Comparison of ENCODE assay signal across 25 mouse cellular contexts in the genomic region with DNA sequence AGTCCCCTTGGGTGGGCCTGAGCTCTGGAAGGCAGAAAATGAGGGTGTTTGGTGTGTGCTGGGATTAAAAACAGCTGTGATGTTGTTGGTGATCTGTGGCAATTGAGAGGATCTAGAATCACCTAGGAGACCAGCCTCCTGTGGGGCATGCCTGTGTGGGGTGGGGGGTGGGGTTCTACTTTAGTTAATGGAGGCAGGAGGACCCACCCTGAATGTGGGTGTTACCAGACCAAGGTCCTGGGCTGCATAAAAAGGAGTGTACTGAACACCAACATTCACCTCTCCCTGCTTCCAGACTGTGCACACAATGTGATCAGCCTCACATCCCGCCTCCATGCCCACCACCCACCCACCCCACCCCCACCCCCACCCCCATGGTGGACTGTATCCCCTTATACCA.
DNase-seq lines count a peak whose midpoint lies in the region; ATAC-seq lines count a peak whose summit lies in the region.
"Had no signal": no experiment of that assay in that cellular context is flagged by ENCODE, and none has a peak within 500 bp of the region (broad histone marks: within the 10 kb centered on the region; RNA-seq: fewer than 3 reads in every experiment).

No protein-coding gene starts in this region.

- WGBS in forebrain, embryonic 12.5 days = 100% methylated on average over 1 of the region's 1 CpGs
- WGBS in forebrain, embryonic 11.5 days = 100% methylated on average over 1 of the region's 1 CpGs
- 100% methylated on average over 1 of the region's 1 CpGs for WGBS in hindbrain, embryonic 10.5 days
- WGBS in hindbrain, embryonic 12.5 days = 88% methylated on average over 1 of the region's 1 CpGs
- WGBS in neural tube, embryonic 15.5 days = 89% methylated on average over 1 of the region's 1 CpGs

- H3K4me1 ChIP-seq in forebrain, embryonic 12.5 days = peaks cover 63% of the 10 kb centered on the region
- peaks cover 35% of the 10 kb centered on the region for H3K4me1 ChIP-seq in forebrain, embryonic 11.5 days (replicated peaks; ENCODE audit: control insufficient read depth, insufficient read depth, low read length)
- H3K4me1 ChIP-seq in hindbrain, embryonic 10.5 days (replicated peaks) = peaks cover 74% of the 10 kb centered on the region
- H3K4me1 ChIP-seq in hindbrain, embryonic 12.5 days = peaks cover 56% of the 10 kb centered on the region
- peaks cover 41% of the 10 kb centered on the region for H3K4me1 ChIP-seq in neural tube, embryonic 15.5 days

- H3K36me3 ChIP-seq in forebrain, embryonic 12.5 days (replicated peaks) = no peaks in the 10 kb centered on the region
- no peaks in the 10 kb centered on the region for H3K36me3 ChIP-seq in forebrain, embryonic 11.5 days (ENCODE audit: control insufficient read depth, insufficient read depth, low read length)
- H3K36me3 ChIP-seq in hindbrain, embryonic 10.5 days = 0 out of 2 replicates have a peak, but pooled peaks cover 3% of the 10 kb centered on the region
- H3K36me3 ChIP-seq in hindbrain, embryonic 12.5 days = no peaks in the 10 kb centered on the region
- H3K36me3 ChIP-seq in neural tube, embryonic 15.5 days = no peaks in the 10 kb centered on the region
- H3K36me3 ChIP-seq: embryonic facial prominence, embryonic 12.5 days; embryonic facial prominence, embryonic 15.5 days; forebrain, embryonic 15.5 days had no signal

- no peak overlapping the region for H3K9ac ChIP-seq in forebrain, embryonic 12.5 days
- H3K9ac ChIP-seq in forebrain, embryonic 11.5 days (ENCODE audit: low read length) = no peak overlapping the region
- H3K9ac ChIP-seq in hindbrain, embryonic 12.5 days = no peak overlapping the region
- no peak overlapping the region for H3K9ac ChIP-seq in neural tube, embryonic 15.5 days (replicated peaks)
- H3K9ac ChIP-seq: embryonic facial prominence, embryonic 12.5 days; embryonic facial prominence, embryonic 15.5 days; forebrain, embryonic 15.5 days; hindbrain, embryonic 14.5 days had no signal

- H3K27ac ChIP-seq in forebrain, embryonic 12.5 days = peak overlapping the region; percentile 11; the same call in 1 of the 2 replicates
- H3K27ac ChIP-seq in forebrain, embryonic 11.5 days (ENCODE audit: low read depth, low read length) = no peak overlapping the region
- 0 out of 2 replicates have a peak overlapping the region, but pooled peaks have one; percentile 16 for H3K27ac ChIP-seq in hindbrain, embryonic 10.5 days
- H3K27ac ChIP-seq in hindbrain, embryonic 12.5 days = no peak overlapping the region
- H3K27ac ChIP-seq in neural tube, embryonic 15.5 days (replicated peaks) = no peak overlapping the region
- H3K27ac ChIP-seq: embryonic facial prominence, embryonic 12.5 days; embryonic facial prominence, embryonic 15.5 days; forebrain, embryonic 15.5 days; hindbrain, embryonic 14.5 days; hindbrain, postnatal 0 days had no signal

- no peak overlapping the region for H3K4me2 ChIP-seq in forebrain, embryonic 12.5 days
- no peak overlapping the region for H3K4me2 ChIP-seq in forebrain, embryonic 11.5 days (ENCODE audit: low read depth, low read length, severe bottlenecking)
- H3K4me2 ChIP-seq in hindbrain, embryonic 12.5 days (replicated peaks) = no peak overlapping the region
- H3K4me2 ChIP-seq in neural tube, embryonic 15.5 days = no peak overlapping the region
- H3K4me2 ChIP-seq: embryonic facial prominence, embryonic 12.5 days; embryonic facial prominence, embryonic 15.5 days; forebrain, embryonic 15.5 days; heart, embryonic 11.5 days; hindbrain, embryonic 14.5 days had no signal

- H3K27me3 ChIP-seq in forebrain, embryonic 12.5 days = no peaks in the 10 kb centered on the region
- no peaks in the 10 kb centered on the region for H3K27me3 ChIP-seq in forebrain, embryonic 11.5 days (ENCODE audit: control insufficient read depth, insufficient read depth, low read length)
- peaks cover 19% of the 10 kb centered on the region for H3K27me3 ChIP-seq in hindbrain, embryonic 10.5 days (ENCODE audit: insufficient read depth, poor library complexity, severe bottlenecking)
- no peaks in the 10 kb centered on the region for H3K27me3 ChIP-seq in hindbrain, embryonic 12.5 days
- no peaks in the 10 kb centered on the region for H3K27me3 ChIP-seq in neural tube, embryonic 15.5 days (replicated peaks)
- H3K27me3 ChIP-seq: embryonic facial prominence, embryonic 12.5 days; embryonic facial prominence, embryonic 15.5 days; forebrain, embryonic 15.5 days had no signal

- ATAC-seq in forebrain, embryonic 12.5 days (ENCODE audit: low FRiP score) = no peak
- ATAC-seq in forebrain, embryonic 11.5 days (replicated peaks; ENCODE audit: low FRiP score) = no peak
- ATAC-seq in hindbrain, embryonic 12.5 days (ENCODE audit: low FRiP score) = no peak
- ATAC-seq in neural tube, embryonic 15.5 days (ENCODE audit: low FRiP score) = no peak
- ATAC-seq: forebrain, embryonic 15.5 days; hindbrain, postnatal 0 days; inflammation-experienced regulatory T-cells, adult 6 months; intestine, embryonic 16.5 days had no signal

- H3K4me3 ChIP-seq in forebrain, embryonic 12.5 days (replicated peaks) = no peak overlapping the region
- no peak overlapping the region for H3K4me3 ChIP-seq in forebrain, embryonic 11.5 days (ENCODE audit: low read depth, low read length)
- no peak overlapping the region for H3K4me3 ChIP-seq in hindbrain, embryonic 10.5 days
- no peak overlapping the region for H3K4me3 ChIP-seq in hindbrain, embryonic 12.5 days
- H3K4me3 ChIP-seq in neural tube, embryonic 15.5 days (replicated peaks) = no peak overlapping the region
- H3K4me3 ChIP-seq: embryonic facial prominence, embryonic 12.5 days; embryonic facial prominence, embryonic 15.5 days; forebrain, embryonic 15.5 days had no signal

- no peak for DNase-seq in forebrain, embryonic 11.5 days (ENCODE audit: low spot score)
- DNase-seq in hindbrain, embryonic 10.5 days (ENCODE audit: low spot score) = no peak
- peak; percentile 69 for DNase-seq in R1 (ENCODE audit: low read depth, low spot score)
- DNase-seq in adrenal gland, adult 18-20 months (ENCODE audit: low spot score in 2 of 2) = no peak
- DNase-seq: adrenal gland, adult 2 months; adrenal gland, postnatal 14 days; B cell, adult 2 months; cerebellum, adult 11 months; cerebellum, adult 2 months; cerebellum, adult 9-11 months; cerebellum, postnatal 25 days; gastrocnemius, postnatal 14 days; heart, adult 11 months; kidney, adult 18-20 months had no signal

- peaks cover 5% of the 10 kb centered on the region; the same call in 1 of the 2 replicates for H3K9me3 ChIP-seq in forebrain, embryonic 12.5 days
- peaks cover 4% of the 10 kb centered on the region; the same call in 1 of the 2 replicates for H3K9me3 ChIP-seq in forebrain, embryonic 11.5 days (ENCODE audit: control insufficient read depth, low read length)
- peaks cover 6% of the 10 kb centered on the region for H3K9me3 ChIP-seq in hindbrain, embryonic 10.5 days
- no peaks in the 10 kb centered on the region for H3K9me3 ChIP-seq in hindbrain, embryonic 12.5 days (replicated peaks)
- H3K9me3 ChIP-seq in neural tube, embryonic 15.5 days (replicated peaks) = no peaks in the 10 kb centered on the region
- H3K9me3 ChIP-seq: embryonic facial prominence, embryonic 12.5 days; embryonic facial prominence, embryonic 15.5 days; forebrain, embryonic 15.5 days had no signal

Comparison
In these comparisons a context has a peak if more than half of its experiments do, and no peak if none do; other contexts are left out.
1. H3K27ac ChIP-seq: peak in forebrain, embryonic 12.5 days (single experiment) and hindbrain, embryonic 10.5 days (single experiment); none in forebrain, embryonic 11.5 days (single experiment), hindbrain, embryonic 12.5 days (single experiment) and neural tube, embryonic 15.5 days (single experiment).